Mouse (Mus musculus) telencephalon, adult 2 months (tissue): ENCODE data around the gene Mcam.
A peak's percentile ranks its signal among the peaks of the same experiment; 100 is the strongest.

Experiments
- DNase-seq: peaks from one replicate; pipeline ENCODE4 v3.0.0-alpha.2; 2011; ENCODE audit warnings: low read depth, low spot score

Mcam gene

GRCm38 (mm10) chr9:44134851-44135730, 822 bp downstream of the Mcam start:
- no peak for DNase-seq

GRCm38 (mm10) chr9:44135731-44136411, 1.6 kb downstream of the Mcam start:
- no peak for DNase-seq

GRCm38 (mm10) chr9:44137846-44138245, 3.6 kb downstream of the Mcam start:
- no peak for DNase-seq

GRCm38 (mm10) chr9:44141951-44142350, 7.7 kb downstream of the Mcam start:
- no peak for DNase-seq

GRCm38 (mm10) chr9:44143421-44143820, 9.2 kb downstream of the Mcam start:
- no peak for DNase-seq

GRCm38 (mm10) chr9:44144023-44144717, 9.9 kb downstream of the Mcam start:
- no peak for DNase-seq

- no peak for DNase-seq
Observed at GRCm38 (mm10) chr9:44144718-44145060, 10.4 kb downstream of the Mcam start.

- DNase-seq, result no peak
Observed at GRCm38 (mm10) chr9:44147290-44147689, 13.0 kb downstream of the Mcam start.

- DNase-seq, result no peak
Observed at GRCm38 (mm10) chr9:44159886-44160285, 25.6 kb downstream of the Mcam start.

- DNase-seq, result no peak
Observed at GRCm38 (mm10) chr9:44168931-44169330, 34.7 kb downstream of the Mcam start.

- no peak for DNase-seq
Observed at GRCm38 (mm10) chr9:44170691-44171151, 36.5 kb downstream of the Mcam start.

- DNase-seq, result no peak
Observed at GRCm38 (mm10) chr9:44175556-44175955, 41.3 kb downstream of the Mcam start.

GRCm38 (mm10) chr9:44175957-44176356, 41.7 kb downstream of the Mcam start:
- no peak for DNase-seq

GRCm38 (mm10) chr9:44177405-44177804, 43.1 kb downstream of the Mcam start:
- no peak for DNase-seq

- DNase-seq, result no peak
Observed at GRCm38 (mm10) chr9:44178389-44178788, 44.1 kb downstream of the Mcam start.

- DNase-seq, result no peak
Observed at GRCm38 (mm10) chr9:44178811-44179210, 44.5 kb downstream of the Mcam start.

GRCm38 (mm10) chr9:44181537-44181936, 47.3 kb downstream of the Mcam start:
- no peak for DNase-seq

- DNase-seq, result no peak
Observed at GRCm38 (mm10) chr9:44182260-44182659, 48.0 kb downstream of the Mcam start.

- DNase-seq, result peak; percentile 26
Observed at GRCm38 (mm10) chr9:44188223-44188622, 54.0 kb downstream of the Mcam start.

GRCm38 (mm10) chr9:44191166-44191565, 56.9 kb downstream of the Mcam start:
- no peak for DNase-seq

GRCm38 (mm10) chr9:44192312-44192711, 58.0 kb downstream of the Mcam start:
- DNase-seq, result no peak
